Mouse (Mus musculus) heart, adult 8-10 months (tissue): ENCODE results near the gene Olfr329-ps. TPM values are rescaled to one million over a fixed set of nuclear protein-coding genes. Genes with fewer than 3 reads are reported as not detected.
"Not testable (repeated sequence)": the region's sequence is repeated elsewhere in the genome, so short reads cannot be mapped to it uniquely, and the experiment has no call there.

ENCODE experiments used
- DNase-seq: peaks from one replicate; pipeline ENCODE4 v3.0.0; 2022; ENCODE audit warnings: low spot score
- total RNA-seq, 4 experiments: library from RNA; stranded (reverse); gene quantifications; 2 replicates each; pipeline ENCODE4 v1.2.4; 2022

The Olfr329-ps gene
- not detected for total RNA-seq

DNA sequence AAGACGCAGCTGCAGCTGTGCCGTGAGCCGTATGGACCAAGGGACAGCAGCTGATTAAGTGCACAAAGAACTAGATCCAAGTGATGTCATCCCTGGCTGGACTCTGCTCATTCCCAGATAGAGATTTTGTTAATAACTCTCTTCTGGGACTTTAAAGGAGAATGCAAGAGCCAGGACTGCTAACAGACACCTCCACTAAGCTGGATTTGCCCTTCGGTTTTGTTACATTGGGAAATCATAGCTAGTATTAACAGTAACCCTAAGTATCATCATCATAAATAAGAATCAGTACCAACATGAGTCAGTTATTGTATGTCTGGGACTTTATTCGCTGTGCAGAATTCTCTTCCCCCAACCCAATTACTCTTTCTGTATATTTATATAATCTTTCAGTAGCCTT is at the start of gene Olfr329-ps:
Olfr329-ps (minus strand) TSS at position 101 of the 400 bp plus-strand sequence.
- DNase-seq = peak; percentile 4

DNA sequence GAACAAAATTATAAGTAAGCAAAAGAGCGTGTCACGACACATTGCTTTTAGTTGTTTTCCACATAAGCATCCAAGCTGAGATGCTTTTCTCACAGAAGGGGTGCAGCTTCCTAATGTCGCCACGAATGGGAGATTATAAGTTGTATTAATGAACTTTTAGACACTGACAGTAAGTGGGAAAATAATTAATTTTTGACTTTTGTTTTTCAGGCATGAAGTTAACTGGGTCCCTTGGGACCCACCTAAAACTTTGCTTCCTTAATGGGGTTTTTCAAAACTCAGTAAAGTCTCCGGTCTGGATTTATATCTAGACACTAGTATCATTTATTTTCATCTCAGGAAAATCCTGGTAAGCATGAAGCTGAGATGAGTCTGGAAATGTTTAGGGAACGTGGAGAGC is 48.6 kb upstream of the Olfr329-ps start, which contains the start of gene Olfr324:
Olfr324 (plus strand) TSS at position 301 of the 400 bp plus-strand sequence.
- DNase-seq = no peak

- DNase-seq = no peak
These were observed 42.5 kb upstream of the Olfr329-ps start for GRCm38 (mm10) chr11:58588620-58589250.

DNA sequence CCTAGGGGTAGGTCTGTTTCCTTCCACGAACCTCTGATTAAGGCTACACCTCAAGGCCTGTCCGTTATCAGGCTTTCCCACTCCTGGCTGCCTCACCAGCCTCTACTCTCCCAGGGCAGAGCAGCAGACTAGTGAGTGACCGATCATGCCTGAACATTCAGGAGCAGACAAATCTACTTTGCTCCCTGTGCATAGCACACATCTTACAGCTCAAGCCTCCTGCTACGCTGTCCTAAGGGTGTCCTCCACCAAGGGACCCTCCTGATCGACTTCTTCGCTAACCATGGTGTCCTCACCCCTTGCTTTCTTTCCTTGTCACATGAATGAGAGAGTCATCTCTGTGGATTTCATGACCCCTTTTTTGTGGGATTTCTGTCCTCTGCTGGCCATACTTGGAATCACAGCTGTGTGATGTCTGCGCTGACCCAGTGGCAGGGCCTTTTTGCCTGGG is 41.7 kb upstream of the Olfr329-ps start:
- DNase-seq = peak; percentile 19

DNA sequence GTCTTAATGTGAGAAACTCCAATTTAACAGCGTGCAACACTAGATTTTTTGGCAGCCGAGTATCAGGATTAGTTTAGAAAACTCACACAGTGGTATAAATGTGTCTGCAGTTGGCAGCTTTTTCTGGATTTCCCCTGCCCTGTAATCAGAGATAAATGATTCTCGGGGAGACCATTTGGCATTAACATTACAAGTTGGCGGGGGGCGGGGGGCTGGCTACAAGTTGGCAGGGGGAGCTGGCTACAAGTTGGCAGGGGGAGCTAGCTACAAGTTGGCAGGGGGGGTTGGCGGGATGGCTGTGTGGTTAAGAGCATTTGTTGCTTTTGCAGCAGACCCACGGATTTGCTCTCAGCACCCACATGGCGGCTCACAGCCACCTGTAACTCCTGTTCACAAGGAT is 32.4 kb upstream of the Olfr329-ps start:
- no peak for DNase-seq

DNA sequence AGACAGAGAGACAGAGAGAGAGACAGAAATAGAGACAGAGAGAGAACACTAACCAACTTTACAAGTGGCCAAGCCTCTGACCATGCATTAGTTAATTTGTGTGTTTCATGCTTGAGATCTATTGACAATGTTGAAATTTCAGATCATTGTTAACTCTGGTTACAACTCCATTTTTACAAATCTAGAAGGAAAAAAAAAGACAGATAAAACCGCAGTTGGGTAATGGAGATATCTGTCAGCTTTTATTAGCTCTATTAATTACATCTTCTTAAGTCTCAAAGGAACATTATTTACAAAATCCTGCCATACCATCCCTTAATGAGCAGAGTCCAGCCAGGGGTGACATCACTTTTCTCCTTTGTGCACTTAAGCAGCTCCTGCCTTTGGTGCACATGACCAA is 31.2 kb upstream of the Olfr329-ps start, which contains the start of gene Olfr325:
Olfr325 (plus strand) TSS at position 301 of the 400 bp plus-strand sequence.
- no peak for DNase-seq

- peak; percentile 11 for DNase-seq
These were observed 24.2 kb upstream of the Olfr329-ps start, which contains the start of gene Olfr224 for GRCm38 (mm10) chr11:58570405-58570804. Gene Olfr224 (minus strand): TSS chr11:58570553.

GRCm38 (mm10) chr11:58555536-58555935 is 9.3 kb upstream of the Olfr329-ps start, which contains the start of gene Olfr328:
Gene Olfr328 (minus strand): TSS chr11:58555636.
- DNase-seq = no peak

- DNase-seq = not testable (repeated sequence)
These were observed 11.5 kb downstream of the Olfr329-ps start, which contains the start of gene Olfr330 for GRCm38 (mm10) chr11:58534736-58535135. Gene Olfr330 (minus strand): TSS chr11:58534836.

DNA sequence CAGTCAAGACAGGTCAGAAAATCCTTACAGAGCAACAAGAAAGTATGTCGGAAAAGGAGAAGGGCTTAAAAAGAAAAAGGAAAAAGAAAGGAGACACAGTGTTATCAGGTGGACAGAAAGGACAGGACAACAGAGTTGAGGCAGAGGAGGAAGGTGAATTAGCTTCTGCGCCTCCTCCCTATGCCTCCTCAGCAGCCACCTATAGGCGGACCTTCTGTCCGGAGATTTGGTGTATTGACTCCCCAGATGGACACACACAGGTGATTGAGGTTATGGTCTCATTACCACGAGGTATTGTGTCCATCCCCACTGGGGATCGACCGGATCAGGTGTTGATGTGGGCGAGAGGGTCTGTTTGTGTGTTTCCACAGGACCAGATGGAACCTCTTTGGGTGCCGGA is 26.5 kb downstream of the Olfr329-ps start:
- DNase-seq = peak; percentile 4

GRCm38 (mm10) chr11:58518916-58519315 is 27.3 kb downstream of the Olfr329-ps start:
- peak; percentile 53 for DNase-seq

DNA sequence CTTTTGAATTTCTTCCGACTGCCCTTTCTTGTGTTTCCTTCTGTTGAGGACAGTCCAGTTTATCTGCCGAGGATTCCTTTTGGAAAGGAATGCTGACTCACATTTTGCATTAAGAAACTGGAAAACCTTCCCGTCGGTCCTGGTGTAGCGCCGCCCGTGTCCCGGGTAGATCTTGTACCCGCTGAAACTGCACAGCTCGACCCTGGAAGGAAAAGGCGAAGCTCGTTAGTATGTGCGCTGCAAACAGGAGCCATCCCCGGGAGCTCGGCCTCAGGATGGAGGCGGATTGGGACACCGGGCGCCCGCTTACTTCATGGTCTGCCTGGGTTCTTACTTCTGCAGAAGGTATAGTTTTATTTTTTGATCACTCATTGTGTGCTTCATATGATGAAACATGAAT is 37.2 kb downstream of the Olfr329-ps start:
- not testable (repeated sequence) for DNase-seq

GRCm38 (mm10) chr11:58502472-58502871 is 43.8 kb downstream of the Olfr329-ps start, which contains the start of gene Olfr331:
Gene Olfr331 (minus strand): TSS chr11:58502572.
- DNase-seq = not testable (repeated sequence)

GRCm38 (mm10) chr11:58499290-58499689 is 46.9 kb downstream of the Olfr329-ps start:
- DNase-seq = peak; percentile 6

GRCm38 (mm10) chr11:58498761-58499160 is 47.5 kb downstream of the Olfr329-ps start:
- peak; percentile 62 for DNase-seq

DNA sequence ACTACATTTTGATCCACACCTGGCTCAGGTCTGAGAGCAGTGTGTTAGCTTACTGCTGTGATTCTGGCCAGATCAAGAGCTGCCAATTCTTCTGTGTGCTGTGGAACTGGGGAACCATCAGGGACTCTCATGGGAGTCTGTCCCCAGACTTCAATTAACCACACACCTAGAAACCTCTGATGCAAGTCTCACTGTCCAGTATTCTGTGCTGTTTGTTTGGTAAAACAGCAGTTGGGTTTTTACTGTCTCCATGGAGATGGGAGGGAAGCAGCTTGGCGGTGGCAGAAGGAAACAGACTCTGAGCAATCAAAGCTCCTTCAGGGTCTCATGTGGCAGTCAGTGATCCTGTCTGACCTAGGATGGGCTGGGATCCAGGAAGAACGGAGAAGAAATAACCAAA is 53.8 kb downstream of the Olfr329-ps start, which contains the start of gene Olfr332:
Olfr332 (minus strand) TSS at position 101 of the 400 bp plus-strand sequence.
- DNase-seq = no peak

Other genes with a start within 250 kb of the Olfr329-ps start
- gene Zfp692, start 239.4 kb downstream of the Olfr329-ps start, total RNA-seq = 1 to 10 TPM; 3.0 to 5.0 (median 3.5) TPM
- gene Zfp672, start 216.1 kb downstream of the Olfr329-ps start, total RNA-seq = 10 to 100 TPM; 41.4 to 45.8 (median 45.2) TPM
- gene Sh3bp5l, start 215.7 kb downstream of the Olfr329-ps start, total RNA-seq = 10 to 100 TPM; 25.4 to 36.8 (median 30.4) TPM
- gene Lypd8, start 167.4 kb downstream of the Olfr329-ps start, total RNA-seq = not detected
- not detected for gene 1810065E05Rik, start 125.3 kb downstream of the Olfr329-ps start, total RNA-seq
- not detected for gene Gm12253, start 113.9 kb downstream of the Olfr329-ps start, total RNA-seq
- not detected for gene Lypd9, start 93.5 kb downstream of the Olfr329-ps start, total RNA-seq
- gene Olfr30, start 84.2 kb downstream of the Olfr329-ps start, total RNA-seq = not detected
- gene Olfr332, start 53.9 kb downstream of the Olfr329-ps start, total RNA-seq = not detected
- gene Olfr331, start 43.9 kb downstream of the Olfr329-ps start, total RNA-seq = not detected
- not detected for gene Olfr330, start 11.6 kb downstream of the Olfr329-ps start, total RNA-seq
- gene Olfr328, start 9.2 kb upstream of the Olfr329-ps start, total RNA-seq = not detected
- not detected for gene Olfr224, start 24.1 kb upstream of the Olfr329-ps start, total RNA-seq
- gene Olfr325, start 31.3 kb upstream of the Olfr329-ps start, total RNA-seq = not detected
- not detected for gene Olfr324, start 48.7 kb upstream of the Olfr329-ps start, total RNA-seq
- gene 2210407C18Rik, start 69.7 kb upstream of the Olfr329-ps start, total RNA-seq = 1 to 10 TPM; 3.2 to 9.2 (median 6.2) TPM
- not detected for gene Olfr323, start 84.1 kb upstream of the Olfr329-ps start, total RNA-seq
- not detected for gene Trim58, start 94.0 kb upstream of the Olfr329-ps start, total RNA-seq
- gene Olfr322, start 112.4 kb upstream of the Olfr329-ps start, total RNA-seq = not detected
- not detected for gene Olfr320, start 134.7 kb upstream of the Olfr329-ps start, total RNA-seq
- not detected for gene Olfr319, start 152.7 kb upstream of the Olfr329-ps start, total RNA-seq
- gene Olfr318, start 177.6 kb upstream of the Olfr329-ps start, total RNA-seq = not detected
- not detected for gene Olfr317, start 192.8 kb upstream of the Olfr329-ps start, total RNA-seq
- not detected for gene Olfr316, start 206.3 kb upstream of the Olfr329-ps start, total RNA-seq
- not detected for gene Olfr315, start 226.8 kb upstream of the Olfr329-ps start, total RNA-seq
- gene Olfr314, start 236.5 kb upstream of the Olfr329-ps start, total RNA-seq = not detected